Mouse (Mus musculus): ENCODE measurements around the gene Smtnl1. TPM values are rescaled to one million over a fixed set of nuclear protein-coding genes. Genes with fewer than 3 reads are reported as not detected.
"Not testable (repeated sequence)": the region's sequence is repeated elsewhere in the genome, so short reads cannot be mapped to it uniquely, and the experiment has no call there.

Smtnl1 gene
- polyA plus RNA-seq, 1 experiment from 2014 or later, result 0.53 TPM

DNA sequence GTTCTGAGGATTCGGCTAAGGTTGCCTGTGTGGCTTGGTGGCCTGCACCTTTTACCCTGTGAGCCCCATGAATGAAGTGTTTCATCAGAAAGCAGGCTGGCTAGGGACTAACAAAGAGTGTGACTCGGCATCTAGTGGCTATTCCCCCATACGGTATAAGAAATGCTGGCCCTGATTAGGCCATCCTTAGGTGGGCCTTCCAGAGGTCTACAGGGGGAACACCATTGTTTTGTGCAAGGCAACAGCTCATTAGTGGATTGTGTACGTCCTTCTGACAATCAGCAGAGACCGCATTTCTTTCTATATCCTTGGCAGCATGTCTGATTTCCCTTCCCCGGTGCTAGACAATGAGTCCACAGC is 11.9 kb downstream of the Smtnl1 start:
- WGBS, result 72% methylated on average over 6 of the region's 6 CpGs
- H3K36me3 ChIP-seq, result no peaks in the 10 kb centered on the region
- H3K4me3 ChIP-seq (replicated peaks), result peak overlapping the region; percentile 33; the same call in 1 of the 2 replicates
- H3K9me3 ChIP-seq (replicated peaks), result no peaks in the 10 kb centered on the region
- H3K27me3 ChIP-seq, result no peaks in the 10 kb centered on the region
- H3K4me1 ChIP-seq, result peaks cover 9% of the 10 kb centered on the region
- no peak for ATAC-seq (ENCODE audit: insufficient number of reproducible peaks, low FRiP score, low TSS enrichment, low read depth)
- no peak overlapping the region for H3K27ac ChIP-seq (replicated peaks)
- peak overlapping the region; percentile 60 for H3K4me2 ChIP-seq (replicated peaks)
- H3K9ac ChIP-seq, result no peak overlapping the region

DNA sequence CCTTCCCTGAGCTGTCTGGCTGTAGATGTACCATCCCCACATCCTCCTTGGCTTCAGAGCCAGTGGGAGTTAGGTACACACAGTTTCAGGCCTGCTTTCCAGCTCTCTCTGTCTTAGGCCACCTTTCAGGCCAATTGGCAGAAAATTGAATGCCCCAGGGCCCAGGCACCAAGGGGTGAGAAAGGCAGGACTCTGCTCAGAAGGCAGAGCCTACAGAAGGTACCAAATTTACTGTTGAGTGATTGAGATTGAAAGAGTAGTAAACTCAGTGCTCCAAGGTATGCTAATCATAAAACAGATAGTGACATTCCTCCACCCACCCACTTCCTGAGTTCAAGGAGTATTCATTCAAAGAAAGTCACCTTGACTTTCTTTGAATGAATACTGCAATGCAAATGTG is 13.1 kb downstream of the Smtnl1 start:
- Histone ChIP-seq H3K9ac (no peak overlapping the region), H3K9me3 (replicated peaks) (no peaks in the 10 kb centered on the region), H3K27me3 (no peaks in the 10 kb centered on the region), H3K4me3 (replicated peaks) (no peak overlapping the region), H3K27ac (replicated peaks) (no peak overlapping the region), H3K4me1 (peaks cover 9% of the 10 kb centered on the region), H3K36me3 (no peaks in the 10 kb centered on the region), H3K4me2 (replicated peaks) (no peak overlapping the region)
- ATAC-seq (ENCODE audit: insufficient number of reproducible peaks, low FRiP score, low TSS enrichment, low read depth), result no peak

DNA sequence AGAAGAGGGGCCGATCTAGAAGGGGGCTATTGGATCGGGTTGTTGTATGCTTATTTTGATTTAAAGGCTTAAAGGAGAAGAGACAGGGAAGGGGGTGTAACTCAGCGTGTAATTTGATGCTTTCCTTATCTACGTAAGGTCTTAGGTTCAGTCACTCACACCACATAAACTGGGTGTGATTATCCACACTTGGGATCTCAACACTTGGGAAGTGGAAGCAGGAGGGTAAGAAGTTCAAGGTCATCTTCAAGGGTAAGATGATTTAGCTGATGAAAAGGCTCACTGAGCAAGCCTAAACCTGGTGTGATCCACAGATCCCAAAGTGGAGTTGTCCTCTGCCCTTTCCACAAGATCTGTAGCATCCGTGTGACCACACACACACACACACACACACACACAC is 15.9 kb downstream of the Smtnl1 start:
- no peak overlapping the region for H3K9ac ChIP-seq
- H3K27ac ChIP-seq (replicated peaks), result no peak overlapping the region
- H3K4me2 ChIP-seq (replicated peaks), result no peak overlapping the region
- H3K36me3 ChIP-seq, result no peaks in the 10 kb centered on the region
- H3K9me3 ChIP-seq (replicated peaks), result no peaks in the 10 kb centered on the region
- no peak for ATAC-seq (ENCODE audit: insufficient number of reproducible peaks, low FRiP score, low TSS enrichment, low read depth)
- WGBS, result 65% methylated on average over 5 of the region's 5 CpGs
- H3K4me3 ChIP-seq (replicated peaks), result no peak overlapping the region
- peaks cover 9% of the 10 kb centered on the region for H3K4me1 ChIP-seq
- no peaks in the 10 kb centered on the region for H3K27me3 ChIP-seq

DNA sequence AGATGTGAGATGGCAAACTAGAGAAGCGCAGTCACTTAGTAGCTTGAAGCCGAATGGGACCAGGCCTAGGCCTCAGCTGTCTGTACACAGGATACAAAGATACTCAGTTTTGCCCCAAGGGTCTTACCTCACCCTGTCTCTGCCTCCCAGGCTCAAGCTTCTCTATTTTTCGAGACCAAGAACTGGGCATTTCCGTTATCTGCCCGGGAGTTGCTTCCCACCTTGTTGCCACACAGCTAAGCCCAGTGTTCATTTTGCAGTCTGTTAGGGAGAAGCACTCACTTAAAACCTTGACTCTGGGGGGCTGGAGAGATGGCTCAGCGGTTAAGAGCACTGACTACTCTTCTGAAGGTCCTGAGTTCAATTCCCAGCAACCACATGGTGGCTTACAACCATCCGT is 18.5 kb downstream of the Smtnl1 start:
- no peak overlapping the region for H3K4me3 ChIP-seq (replicated peaks)
- ATAC-seq (ENCODE audit: insufficient number of reproducible peaks, low FRiP score, low TSS enrichment, low read depth), result no peak
- H3K4me2 ChIP-seq (replicated peaks), result no peak overlapping the region
- H3K27ac ChIP-seq (replicated peaks), result no peak overlapping the region
- H3K4me1 ChIP-seq, result peaks cover 4% of the 10 kb centered on the region; the same call in 1 of the 2 replicates
- no peaks in the 10 kb centered on the region for H3K9me3 ChIP-seq (replicated peaks)
- H3K9ac ChIP-seq, result no peak overlapping the region
- 89% methylated on average over 7 of the region's 7 CpGs for WGBS
- no peaks in the 10 kb centered on the region for H3K27me3 ChIP-seq
- H3K36me3 ChIP-seq, result no peaks in the 10 kb centered on the region

DNA sequence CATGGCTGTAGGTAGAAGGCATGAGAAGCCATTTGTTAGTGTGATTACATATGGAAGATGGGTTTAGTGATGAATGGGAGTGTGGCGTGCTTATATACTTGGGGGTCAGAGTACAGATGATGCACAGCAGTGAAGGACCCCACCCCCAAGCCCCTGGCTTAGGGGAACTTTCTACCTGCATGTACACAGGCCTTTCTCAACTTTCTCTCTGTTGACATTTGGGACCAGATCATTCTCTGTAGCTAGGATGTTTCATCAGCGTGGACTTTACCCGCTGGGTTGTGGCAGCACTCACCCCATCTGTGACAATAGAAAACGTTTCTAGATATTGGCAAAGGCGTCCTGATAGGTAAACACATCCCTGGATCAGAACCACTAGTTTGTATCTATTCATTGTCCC is 21.2 kb downstream of the Smtnl1 start:
- H3K27ac ChIP-seq (replicated peaks); H3K4me2 ChIP-seq (replicated peaks); H3K9ac ChIP-seq; H3K4me3 ChIP-seq (replicated peaks); H3K36me3 ChIP-seq; ATAC-seq (ENCODE audit: insufficient number of reproducible peaks, low FRiP score, low TSS enrichment, low read depth); H3K4me1 ChIP-seq; H3K27me3 ChIP-seq; H3K9me3 ChIP-seq (replicated peaks): not testable (repeated sequence)
- WGBS, result 76% methylated on average over 5 of the region's 5 CpGs

DNA sequence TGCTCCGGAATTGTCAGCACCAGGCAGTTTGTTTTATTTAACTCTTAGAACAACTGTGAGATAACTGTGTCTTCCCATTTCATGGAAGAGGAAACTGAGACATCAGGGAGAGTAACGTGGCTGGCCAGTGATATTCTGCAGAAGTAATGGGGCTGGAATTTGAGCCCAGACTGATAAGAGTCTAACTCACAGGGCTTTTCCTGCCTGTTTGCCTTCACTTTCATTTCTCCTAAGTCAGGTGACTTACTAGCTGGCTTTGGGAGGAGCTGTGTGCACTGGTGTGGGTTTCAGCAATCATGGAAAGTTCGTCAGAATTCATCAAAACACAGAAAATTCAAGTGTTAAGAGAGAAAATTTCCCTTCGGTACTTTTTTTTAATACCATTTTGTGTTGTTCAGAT is 22.1 kb downstream of the Smtnl1 start:
- peaks cover 4% of the 10 kb centered on the region; the same call in 1 of the 2 replicates for H3K4me1 ChIP-seq
- H3K4me2 ChIP-seq (replicated peaks), result no peak overlapping the region
- H3K36me3 ChIP-seq, result no peaks in the 10 kb centered on the region
- no peak for ATAC-seq (ENCODE audit: insufficient number of reproducible peaks, low FRiP score, low TSS enrichment, low read depth)
- no peak overlapping the region for H3K4me3 ChIP-seq (replicated peaks)
- 78% methylated on average over 4 of the region's 4 CpGs for WGBS
- H3K27me3 ChIP-seq, result no peaks in the 10 kb centered on the region
- H3K27ac ChIP-seq (replicated peaks), result no peak overlapping the region
- H3K9me3 ChIP-seq (replicated peaks), result no peaks in the 10 kb centered on the region
- H3K9ac ChIP-seq, result no peak overlapping the region

DNA sequence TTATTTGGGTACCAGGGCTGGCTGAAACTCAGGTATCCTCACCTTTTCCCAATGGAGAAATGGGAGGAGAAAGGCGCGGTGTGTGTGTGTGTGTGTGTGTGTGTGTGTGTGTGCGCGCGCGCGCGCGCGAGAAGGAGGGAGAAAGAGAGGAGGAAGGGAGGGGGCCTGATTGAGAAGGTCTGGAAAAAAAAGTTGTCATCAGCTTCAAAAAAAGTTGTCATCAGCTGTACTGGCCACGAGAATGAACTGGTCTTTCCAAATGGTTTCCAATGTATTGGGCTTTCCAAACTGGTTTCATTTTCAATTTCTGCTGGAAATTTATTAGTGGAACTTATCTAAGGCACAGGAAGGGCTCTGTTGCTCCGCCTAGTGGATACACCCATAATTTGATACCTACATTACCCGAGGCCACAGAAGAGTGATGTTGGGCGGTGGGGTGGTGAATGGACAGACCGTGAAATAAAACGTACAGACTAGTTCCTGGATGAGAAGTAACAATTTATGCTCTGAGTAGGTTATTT is 23.4 kb downstream of the Smtnl1 start:
- H3K27ac ChIP-seq (replicated peaks), result peak overlapping the region; percentile 34; the same call in 1 of the 2 replicates
- under 1% methylated on average over 16 of the region's 16 CpGs for WGBS

DNA sequence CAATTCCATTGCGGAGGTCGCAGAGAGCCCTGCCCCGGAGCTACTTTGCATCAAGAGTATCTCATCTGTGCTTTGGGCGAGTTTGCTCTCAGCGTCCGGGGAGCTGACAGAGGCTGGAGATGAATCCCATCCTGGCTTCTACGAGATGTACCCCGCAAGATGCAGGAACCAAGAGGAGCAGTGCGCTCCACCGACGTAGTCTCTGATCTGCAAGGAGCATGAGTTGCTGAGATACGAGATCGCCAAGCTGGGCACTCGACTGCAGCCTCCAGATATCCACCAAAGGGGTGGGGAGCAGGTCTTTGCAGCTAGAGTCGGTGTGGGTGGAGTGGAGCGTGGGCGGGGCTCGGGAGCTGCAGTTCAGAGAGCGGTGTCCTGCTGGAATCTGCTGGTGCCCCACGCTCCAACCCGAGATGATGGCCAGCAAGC is 23.9 kb downstream of the Smtnl1 start, which contains the start of gene Ube2l6:
Gene Ube2l6 (plus strand): TSS at position 336 of the 429 bp plus-strand sequence.
- Histone ChIP-seq H3K36me3 (no peaks in the 10 kb centered on the region), H3K9ac (peak within 1 kb of the TSS; percentile 1; the same call in 1 of the 2 replicates), H3K27me3 (no peaks in the 10 kb centered on the region), H3K4me3 (replicated peaks) (peak within 1 kb of the TSS; percentile 46), H3K4me1 (peaks cover 4% of the 10 kb centered on the region; the same call in 1 of the 2 replicates), H3K27ac (replicated peaks) (peak within 1 kb of the TSS; percentile 34; the same call in 1 of the 2 replicates), H3K9me3 (replicated peaks) (no peaks in the 10 kb centered on the region), H3K4me2 (replicated peaks) (peak within 1 kb of the TSS; percentile 81)
- ATAC-seq (ENCODE audit: insufficient number of reproducible peaks, low FRiP score, low TSS enrichment, low read depth), result peak; percentile 68
- under 1% methylated on average over 21 of the region's 21 CpGs for WGBS

More for the DNA sequence above, 23.4 kb downstream of the Smtnl1 start:
- Histone ChIP-seq H3K4me2 (replicated peaks) (peak overlapping the region; percentile 81), H3K9me3 (replicated peaks) (no peaks in the 10 kb centered on the region), H3K4me1 (peaks cover 4% of the 10 kb centered on the region; the same call in 1 of the 2 replicates), H3K4me3 (replicated peaks) (peak overlapping the region; percentile 46), H3K9ac (peak overlapping the region; percentile 1; the same call in 1 of the 2 replicates), H3K36me3 (no peaks in the 10 kb centered on the region), H3K27me3 (no peaks in the 10 kb centered on the region)
- ATAC-seq (ENCODE audit: insufficient number of reproducible peaks, low FRiP score, low TSS enrichment, low read depth), result 0 out of 2 replicates have a peak, but pooled peaks have one; percentile 44

DNA sequence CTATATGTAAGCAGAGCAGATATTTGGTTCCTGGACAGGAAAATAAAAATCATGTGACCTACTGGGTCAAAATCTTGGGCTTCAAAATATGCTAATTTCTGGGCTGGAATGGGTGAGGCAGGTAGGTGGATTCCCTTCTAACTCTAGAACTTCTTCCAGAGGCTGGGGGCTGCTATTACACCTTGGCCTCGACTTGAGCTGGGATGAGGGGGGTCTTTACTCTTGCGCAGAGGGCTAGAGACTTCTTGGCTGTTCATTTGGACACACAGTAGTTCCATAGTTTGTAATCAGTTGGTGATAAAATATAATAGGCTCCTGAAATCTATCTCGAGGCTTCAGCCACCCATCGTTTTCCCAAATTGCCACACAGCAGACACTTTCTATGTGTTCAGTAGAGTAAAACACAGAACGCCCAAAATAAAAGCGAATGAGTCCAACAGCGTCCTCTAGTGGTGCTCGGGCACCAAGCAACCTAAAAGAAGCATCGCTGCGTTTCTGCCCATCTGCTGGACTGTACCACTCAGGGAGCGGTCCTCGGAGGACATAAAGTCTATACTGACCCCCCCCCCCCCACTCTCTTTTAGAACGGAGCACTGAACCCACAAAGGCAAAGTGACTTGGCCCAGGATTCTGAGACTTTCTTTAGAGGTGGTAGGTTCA is 24.5 kb downstream of the Smtnl1 start:
- H3K4me1 ChIP-seq, result peaks cover 4% of the 10 kb centered on the region; the same call in 1 of the 2 replicates
- H3K4me2 ChIP-seq (replicated peaks), result peak overlapping the region; percentile 81
- H3K27me3 ChIP-seq, result no peaks in the 10 kb centered on the region
- 0 out of 2 replicates have a peak overlapping the region, but pooled peaks have one; percentile 1 for H3K27ac ChIP-seq (replicated peaks)
- H3K9me3 ChIP-seq (replicated peaks), result no peaks in the 10 kb centered on the region
- H3K36me3 ChIP-seq, result no peaks in the 10 kb centered on the region
- WGBS, result 13% methylated on average over 13 of the region's 13 CpGs
- H3K9ac ChIP-seq, result peak overlapping the region; percentile 1; the same call in 1 of the 2 replicates
- H3K4me3 ChIP-seq (replicated peaks), result peak overlapping the region; percentile 46
- peak; percentile 71; the same call in 1 of the 2 replicates for ATAC-seq (ENCODE audit: insufficient number of reproducible peaks, low FRiP score, low TSS enrichment, low read depth)

DNA sequence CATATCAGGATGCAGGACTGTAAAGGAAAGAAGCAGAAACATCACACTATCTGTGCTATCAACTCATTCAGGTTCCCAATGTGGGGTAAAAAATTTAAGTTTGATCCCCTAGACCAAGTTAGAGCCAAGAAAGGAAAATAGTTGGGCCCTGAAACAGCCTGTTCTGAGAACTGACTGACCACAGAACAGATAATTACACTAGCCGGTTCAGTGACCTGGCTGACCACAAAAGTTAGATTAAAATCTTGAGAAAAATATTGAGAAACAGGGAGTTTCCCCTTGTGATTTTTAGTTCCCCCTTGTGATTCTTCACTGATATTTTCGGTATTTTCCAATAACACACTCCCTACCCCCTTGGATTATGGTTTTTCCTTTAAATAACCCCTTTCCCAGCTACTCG is 28.6 kb downstream of the Smtnl1 start:
- no peak overlapping the region for H3K4me2 ChIP-seq (replicated peaks)
- H3K36me3 ChIP-seq, result no peaks in the 10 kb centered on the region
- ATAC-seq (ENCODE audit: insufficient number of reproducible peaks, low FRiP score, low TSS enrichment, low read depth), result no peak
- H3K4me3 ChIP-seq (replicated peaks), result no peak overlapping the region
- H3K4me1 ChIP-seq, result no peaks in the 10 kb centered on the region
- H3K27ac ChIP-seq (replicated peaks), result no peak overlapping the region
- no peaks in the 10 kb centered on the region for H3K9me3 ChIP-seq (replicated peaks)
- no peaks in the 10 kb centered on the region for H3K27me3 ChIP-seq
- WGBS, result 81% methylated on average over 3 of the region's 3 CpGs
- no peak overlapping the region for H3K9ac ChIP-seq

DNA sequence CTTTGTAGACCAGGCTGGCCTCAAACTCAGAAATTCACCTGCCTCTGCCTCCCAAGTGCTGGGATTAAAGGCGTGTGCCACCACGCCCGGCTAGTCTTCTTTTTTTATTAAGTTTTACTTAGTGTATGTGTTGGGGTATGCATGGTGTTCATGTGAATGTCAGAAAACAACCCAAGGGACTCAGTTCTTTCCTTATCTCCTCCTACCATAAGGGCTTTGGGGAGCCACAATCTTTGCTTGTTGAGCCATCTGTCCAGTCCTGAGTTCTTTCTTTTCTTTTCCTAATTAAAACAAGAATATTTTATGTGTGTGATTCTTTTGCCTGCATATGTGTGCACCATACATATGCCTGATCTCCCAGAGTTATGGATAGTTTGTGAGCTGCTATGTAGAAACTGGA is 29.3 kb downstream of the Smtnl1 start:
- H3K4me1 ChIP-seq, result no peaks in the 10 kb centered on the region

More for the DNA sequence above, 29.3 kb downstream of the Smtnl1 start:
- Histone ChIP-seq H3K27ac (replicated peaks) (no peak overlapping the region), H3K27me3 (no peaks in the 10 kb centered on the region), H3K9ac (no peak overlapping the region), H3K9me3 (replicated peaks) (no peaks in the 10 kb centered on the region), H3K4me3 (replicated peaks) (no peak overlapping the region), H3K36me3 (no peaks in the 10 kb centered on the region), H3K4me2 (replicated peaks) (no peak overlapping the region)
- no peak for ATAC-seq (ENCODE audit: insufficient number of reproducible peaks, low FRiP score, low TSS enrichment, low read depth)
- 93% methylated on average over 3 of the region's 3 CpGs for WGBS

Data from embryonic facial prominence, embryonic 15.5 days (tissue).